Mouse (Mus musculus) midbrain, postnatal 0 days (tissue): ENCODE measurements at regions not wholly inside any gene's neighbourhood (a gene's known extent, or its start where the extent isn't known, plus 50 kb on each side); places are given as distances from the start of the nearest gene placed in this dataset.

Source experiments
- ATAC-seq: fragments of 200-750 bp; cut with Nextera tagmentation; 2 replicates; pipeline ENCODE4 v1.8.0; 2017; ENCODE audit warnings: moderate number of reproducible peaks, mild to moderate bottlenecking, moderate TSS enrichment, moderate library complexity; ENCODE audit not compliant: low FRiP score
- DNase-seq: peaks from one replicate; pipeline ENCODE4 v3.0.0-alpha.2; 2015; ENCODE audit warnings: low spot score
- H3K27ac ChIP-seq: fragments of 300-500 bp; sonication (generic); 2 replicates; pipeline ENCODE4 v1.5.1; 2014; ENCODE audit warnings: low read depth, mild to moderate bottlenecking, low read length, mixed read lengths
- H3K27me3 ChIP-seq: fragments of 300-500 bp; sonication (generic); 2 replicates; pipeline ENCODE4 v1.6.1; 2014; ENCODE audit warnings: low read length, control low read depth, mixed read lengths; ENCODE audit not compliant: insufficient read depth
- H3K36me3 ChIP-seq: fragments of 300-500 bp; sonication (generic); 2 replicates; pipeline ENCODE4 v1.6.1; 2014; ENCODE audit warnings: low read length, control low read depth, mixed read lengths; ENCODE audit not compliant: insufficient read depth
- H3K4me1 ChIP-seq: fragments of 300-500 bp; sonication (generic); 2 replicates; pipeline ENCODE4 v1.6.1; 2014; ENCODE audit warnings: mild to moderate bottlenecking, control low read depth, antibody characterized with exemption, low read length, mixed read lengths; ENCODE audit not compliant: insufficient read depth
- H3K4me2 ChIP-seq: fragments of 300-500 bp; sonication (generic); 2 replicates; pipeline ENCODE4 v1.6.1; 2014; ENCODE audit warnings: low read depth, mild to moderate bottlenecking, low read length, mixed read lengths; ENCODE audit not compliant: poor library complexity, severe bottlenecking
- H3K4me3 ChIP-seq: fragments of 300-500 bp; sonication (generic); 2 replicates; pipeline ENCODE4 v1.5.1; 2014; ENCODE audit warnings: low read depth, mild to moderate bottlenecking, low read length, moderate library complexity
- H3K9ac ChIP-seq: fragments of 300-500 bp; sonication (generic); replicated peaks from 2 replicates; pipeline ENCODE4 v1.6.1; 2014; ENCODE audit warnings: mild to moderate bottlenecking, low read length, moderate library complexity, mixed read lengths; ENCODE audit not compliant: poor library complexity, severe bottlenecking
- H3K9me3 ChIP-seq: fragments of 300-500 bp; sonication (generic); 2 replicates; pipeline ENCODE4 v1.6.1; 2016; ENCODE audit warnings: low read length, control low read depth
- CTCF ChIP-seq: IDR thresholded peaks from 2 replicates; pipeline ENCODE4 v1.5.1; 2016; ENCODE audit warnings: antibody characterized with exemption, mild to moderate bottlenecking
- WGBS: fragments of 180-500 bp; shearing (Covaris S2); extraction: QIAGEN DNeasy Blood & Tissue Kit; methylation state at CpG from one replicate; pipeline ENCODE4 v1.1.7; 2014; 5-methylcytosine and 5-hydroxymethylcytosine counted together

GRCm38 (mm10) chr12:32273474-32273873, 65.0 kb upstream of the Pik3cg start:
- Histone ChIP-seq H3K36me3 (no peaks in the 10 kb centered on the region), H3K9me3 (no peaks in the 10 kb centered on the region), H3K9ac (no peak overlapping the region), H3K27ac (no peak overlapping the region), H3K4me1 (no peaks in the 10 kb centered on the region), H3K4me3 (no peak overlapping the region), H3K4me2 (no peak overlapping the region), H3K27me3 (no peaks in the 10 kb centered on the region)
- no peak for ATAC-seq
- 100% methylated on average over 1 of the region's 1 CpGs for WGBS
- no peak for DNase-seq
- TF ChIP-seq CTCF: no peak

- H3K9me3 ChIP-seq: no peaks in the 10 kb centered on the region
- no peak overlapping the region for H3K9ac ChIP-seq
- no peaks in the 10 kb centered on the region for H3K36me3 ChIP-seq
- WGBS: 81% methylated on average over 4 of the region's 4 CpGs
- no peak for ATAC-seq
- no peak overlapping the region for H3K27ac ChIP-seq
- H3K27me3 ChIP-seq: no peaks in the 10 kb centered on the region
- H3K4me3 ChIP-seq: no peak overlapping the region
- no peak for DNase-seq
- TF ChIP-seq CTCF: no peak
- no peak overlapping the region for H3K4me2 ChIP-seq
- H3K4me1 ChIP-seq: no peaks in the 10 kb centered on the region
These were observed 71.4 kb upstream of the Pik3cg start for GRCm38 (mm10) chr12:32279861-32280260.

GRCm38 (mm10) chr12:32280309-32280708, 71.8 kb upstream of the Pik3cg start:
- no peaks in the 10 kb centered on the region for H3K36me3 ChIP-seq
- H3K9ac ChIP-seq: no peak overlapping the region
- ATAC-seq: no peak
- 79% methylated on average over 2 of the region's 2 CpGs for WGBS
- H3K27ac ChIP-seq: no peak overlapping the region
- no peak overlapping the region for H3K4me3 ChIP-seq
- H3K4me2 ChIP-seq: no peak overlapping the region
- no peaks in the 10 kb centered on the region for H3K27me3 ChIP-seq
- TF ChIP-seq CTCF: no peak
- no peak for DNase-seq
- H3K9me3 ChIP-seq: no peaks in the 10 kb centered on the region
- H3K4me1 ChIP-seq: no peaks in the 10 kb centered on the region

GRCm38 (mm10) chr12:32282371-32283163, 74.1 kb upstream of the Pik3cg start:
- H3K4me1 ChIP-seq: no peaks in the 10 kb centered on the region
- no peaks in the 10 kb centered on the region for H3K9me3 ChIP-seq
- no peak overlapping the region for H3K4me3 ChIP-seq
- no peak overlapping the region for H3K27ac ChIP-seq
- 75% methylated on average over 5 of the region's 5 CpGs for WGBS
- no peak overlapping the region for H3K9ac ChIP-seq
- no peak for DNase-seq
- no peak for ATAC-seq
- no peaks in the 10 kb centered on the region for H3K36me3 ChIP-seq
- TF ChIP-seq CTCF: no peak
- H3K4me2 ChIP-seq: no peak overlapping the region; the same call in 1 of the 2 replicates
- H3K27me3 ChIP-seq: no peaks in the 10 kb centered on the region

- TF ChIP-seq CTCF: no peak
- H3K27me3 ChIP-seq: no peaks in the 10 kb centered on the region
- no peaks in the 10 kb centered on the region for H3K9me3 ChIP-seq
- no peaks in the 10 kb centered on the region for H3K4me1 ChIP-seq
- no peak overlapping the region for H3K4me2 ChIP-seq
- no peak overlapping the region for H3K4me3 ChIP-seq
- no peak overlapping the region for H3K9ac ChIP-seq
- no peak for ATAC-seq
- no peak for DNase-seq
- 68% methylated on average over 2 of the region's 2 CpGs for WGBS
- H3K36me3 ChIP-seq: no peaks in the 10 kb centered on the region
- no peak overlapping the region for H3K27ac ChIP-seq
These were observed 76.6 kb upstream of the Pik3cg start for GRCm38 (mm10) chr12:32285039-32285438.

- 25% methylated on average over 5 of the region's 5 CpGs for whole genome bisulfite sequencing
These were observed 78.2 kb upstream of the Pik3cg start for GRCm38 (mm10) chr12:32286652-32287051.

More at GRCm38 (mm10) chr12:32286652-32287051, 78.2 kb upstream of the Pik3cg start:
- Histone ChIP-seq H3K4me1 (no peaks in the 10 kb centered on the region), H3K27ac (no peak overlapping the region), H3K4me2 (no peak overlapping the region), H3K27me3 (no peaks in the 10 kb centered on the region), H3K36me3 (no peaks in the 10 kb centered on the region), H3K9me3 (no peaks in the 10 kb centered on the region), H3K4me3 (no peak overlapping the region), H3K9ac (no peak overlapping the region)
- no peak for TF ChIP-seq CTCF
- no peak for ATAC-seq
- DNase-seq: no peak
